Mouse (Mus musculus): Measurements from ENCODE around the gene Glg1.
"Not testable (repeated sequence)": the region's sequence is repeated elsewhere in the genome, so short reads cannot be mapped to it uniquely, and the experiment has no call there.

DNA sequence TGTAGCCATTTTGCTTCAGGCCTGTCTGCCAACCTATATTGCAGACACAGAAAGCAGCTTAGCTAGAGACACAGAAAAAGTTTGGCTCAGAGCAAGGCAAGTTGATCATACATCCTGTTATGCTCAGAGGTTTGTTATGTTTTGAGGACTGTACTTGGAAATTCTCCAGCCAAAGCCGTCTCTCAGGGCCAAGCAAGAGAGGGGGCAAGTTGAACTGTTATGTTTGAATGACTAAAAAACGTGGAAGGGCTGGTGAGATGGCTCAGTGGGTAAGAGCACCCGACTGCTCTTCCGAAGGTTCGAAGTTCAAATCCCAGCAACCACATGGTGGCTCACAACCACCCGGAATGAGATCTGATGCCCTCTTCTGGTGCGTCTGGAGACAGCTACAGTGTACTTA is 7.1 kb upstream of the Glg1 start:
- TF ChIP-seq CTCF (conservative IDR thresholded peaks at IDR 0.05 in 1 of 2, IDR thresholded peaks at IDR 0.05 in 1 of 2; ENCODE audit: low read depth in 2 of 2, low read length in 2 of 2); ETS1 (conservative IDR thresholded peaks at IDR 0.05; ENCODE audit: low read depth, low read length); ZC3H11A (IDR thresholded peaks at IDR 0.05; ENCODE audit: low read depth, low read length); POLR2A (IDR thresholded peaks at IDR 0.05; ENCODE audit: low read depth, low read length); RCOR1 (conservative IDR thresholded peaks at IDR 0.05; ENCODE audit: low read depth, low read length); MAZ (IDR thresholded peaks at IDR 0.05; ENCODE audit: low read depth, low read length); JUND (conservative IDR thresholded peaks at IDR 0.05; ENCODE audit: low read depth, low read length); KAT2A (IDR thresholded peaks at IDR 0.05; ENCODE audit: insufficient replicate concordance, low read length); MXI1 (IDR thresholded peaks at IDR 0.05; ENCODE audit: low read depth, low read length); TCF12 (IDR thresholded peaks at IDR 0.05; ENCODE audit: low read depth, low read length); E2F4 (IDR thresholded peaks at IDR 0.05; ENCODE audit: insufficient replicate concordance, low read depth, low read length); NELFE (IDR thresholded peaks at IDR 0.05; ENCODE audit: low read depth, low read length): not testable (repeated sequence)
